Mouse (Mus musculus) thymus, postnatal 36 days (tissue): ENCODE data around the gene Olfr1178.

Experiments
- DNase-seq, 2 experiments: peaks; one replicate each; pipeline ENCODE4 v3.0.0; 2022; ENCODE audit warnings: mixed read lengths in 2 of 2

The Olfr1178 gene

GRCm38 (mm10) chr2:88386762-88387161, at the start of gene Olfr1178:
TSS of gene Olfr1178 (plus strand) at chr2:88387062.
- DNase-seq = no peak

- no peak for DNase-seq
Measured at GRCm38 (mm10) chr2:88346392-88346791, 40.5 kb upstream of the Olfr1178 start, which contains the start of gene Olfr1177-ps. TSS of gene Olfr1177-ps (minus strand) at chr2:88346492.

- DNase-seq = no peak
Measured at GRCm38 (mm10) chr2:88356304-88356703, 30.6 kb upstream of the Olfr1178 start.

GRCm38 (mm10) chr2:88406353-88406752, 19.5 kb downstream of the Olfr1178 start, which contains the start of gene Olfr1179:
TSS of gene Olfr1179 (minus strand) at chr2:88406453.
- no peak for DNase-seq

GRCm38 (mm10) chr2:88419051-88419450, 32.2 kb downstream of the Olfr1178 start, which contains the start of gene Olfr1180:
TSS of gene Olfr1180 (minus strand) at chr2:88419151.
- DNase-seq = no peak

GRCm38 (mm10) chr2:88426071-88426470, 39.2 kb downstream of the Olfr1178 start, which contains the start of gene Olfr1181:
TSS of gene Olfr1181 (minus strand) at chr2:88426171.
- no peak for DNase-seq

GRCm38 (mm10) chr2:88449031-88449430, 62.2 kb downstream of the Olfr1178 start, which contains the start of gene Gm13757:
TSS of gene Gm13757 (minus strand) at chr2:88449131.
- no peak for DNase-seq
